Mouse (Mus musculus) retina, embryonic 14.5 days (tissue): Measurements from ENCODE around the gene Kif6.

Experiments used
- DNase-seq: peaks from one replicate; pipeline ENCODE4 v3.0.0-alpha.2; 2015; ENCODE audit warnings: low spot score

Kif6 gene

GRCm38 (mm10) chr17:49614577-49615235 is at the start of gene Kif6:
TSS of gene Kif6 (plus strand) at chr17:49615136.
- DNase-seq, result peak; percentile 90

- DNase-seq, result no peak
Measured at GRCm38 (mm10) chr17:49568717-49569116, 46.2 kb upstream of the Kif6 start.

DNA sequence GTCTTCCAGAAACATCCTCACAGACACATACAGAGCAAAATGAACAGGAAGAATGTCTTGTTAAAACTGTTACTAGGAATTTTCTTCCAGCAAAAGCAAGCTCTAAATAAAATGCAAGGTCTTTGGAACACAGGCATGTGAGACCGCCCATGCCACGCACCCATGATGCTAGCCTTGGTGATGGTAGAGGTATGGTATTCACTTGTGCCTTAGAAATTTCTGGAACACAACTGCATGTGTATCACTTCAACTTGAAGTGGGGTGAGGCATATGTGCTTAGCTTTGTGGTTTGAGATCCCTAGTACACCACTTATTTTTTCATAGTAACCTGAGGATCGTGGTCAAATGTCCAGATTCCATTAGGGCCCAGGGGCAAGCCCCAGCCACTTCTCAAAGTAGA is 37.6 kb upstream of the Kif6 start:
- no peak for DNase-seq

DNA sequence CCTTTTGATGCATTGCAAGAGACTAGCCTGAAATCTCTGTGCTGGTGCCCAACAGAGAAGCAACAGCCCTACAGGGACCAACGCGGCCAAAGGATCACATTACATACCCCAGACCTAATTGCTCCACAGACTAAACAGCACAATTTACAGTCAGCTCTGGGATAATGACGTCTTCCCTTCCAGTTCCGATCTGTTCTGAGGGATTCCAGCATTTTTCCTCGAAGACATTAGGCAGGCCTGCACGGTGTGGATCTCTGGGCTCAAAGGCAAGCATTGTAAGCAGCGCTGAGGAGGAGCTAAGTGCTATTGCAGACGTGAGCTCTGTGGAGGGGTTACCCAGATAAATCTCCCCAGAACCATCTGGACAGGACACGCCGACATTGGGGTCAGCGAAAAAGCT is 32.5 kb upstream of the Kif6 start:
- DNase-seq, result no peak

DNA sequence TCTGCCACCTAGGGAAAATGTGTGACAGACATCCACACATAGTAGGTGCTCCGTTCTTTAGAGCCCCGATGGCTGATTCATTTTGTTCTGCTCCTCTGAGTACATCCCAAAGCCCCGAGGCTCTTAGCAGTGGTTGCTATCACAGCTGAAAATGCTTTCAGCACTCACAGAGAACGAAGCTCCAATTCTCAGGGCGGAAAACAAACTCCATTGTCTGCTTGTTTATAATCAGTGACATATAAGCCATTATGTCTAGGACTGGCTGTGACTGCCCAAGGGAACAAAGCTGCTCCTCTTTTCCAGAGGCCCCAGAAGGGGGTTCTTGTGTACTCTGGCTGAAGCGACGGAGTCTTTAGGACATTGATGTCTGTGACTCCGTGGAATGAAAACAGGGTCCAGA is 24.9 kb upstream of the Kif6 start:
- peak; percentile 49 for DNase-seq

DNA sequence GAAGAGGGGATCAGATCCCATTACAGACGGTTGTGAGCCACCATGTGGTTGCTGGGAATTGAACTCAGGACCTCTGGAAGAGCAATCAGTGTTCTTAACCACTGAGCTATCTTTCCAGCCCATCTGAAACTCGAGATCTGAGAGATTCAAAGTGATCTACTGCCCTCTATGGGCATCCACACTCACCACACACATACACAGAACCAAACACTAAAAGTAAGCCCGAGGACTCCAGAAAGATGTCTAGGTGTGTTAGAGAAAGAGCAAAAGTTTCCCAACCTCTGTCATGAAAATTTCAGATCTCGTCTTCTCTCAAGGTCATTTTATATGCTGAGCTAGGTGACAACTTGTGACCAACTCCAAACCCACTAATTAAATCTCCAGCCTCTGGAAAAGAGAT is 9.5 kb upstream of the Kif6 start:
- no peak for DNase-seq

DNA sequence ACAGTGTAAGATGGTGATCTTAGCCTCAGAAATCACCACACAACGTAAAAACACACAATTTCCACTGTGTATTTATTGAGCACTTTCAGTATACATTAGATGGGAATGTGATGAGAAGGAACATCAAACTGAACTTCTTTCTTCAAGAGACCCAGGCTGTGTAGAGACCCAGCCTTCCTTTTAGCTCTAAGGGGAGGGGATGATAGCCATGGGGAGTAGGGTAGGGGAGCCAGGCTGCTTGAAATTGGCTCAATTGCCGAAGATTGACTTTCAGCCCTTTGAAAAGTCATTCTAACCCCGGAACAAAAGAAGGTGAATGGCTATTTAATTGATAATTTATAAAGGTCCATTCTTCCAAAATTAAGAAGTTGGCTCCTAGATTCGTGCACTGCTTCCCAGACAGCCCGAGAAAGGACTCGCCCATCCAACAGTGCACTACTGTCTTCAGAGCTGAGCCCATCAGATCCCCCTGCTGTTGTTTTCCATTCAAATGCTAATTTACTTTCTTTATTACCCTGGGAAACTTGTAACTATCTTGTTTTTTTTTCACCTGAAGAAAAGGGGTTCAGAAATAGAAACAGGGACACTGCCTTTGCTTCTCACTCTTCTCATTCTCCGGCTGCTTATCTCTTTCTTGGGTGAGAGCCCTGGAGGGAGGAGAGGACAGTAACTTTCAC is 7.4 kb upstream of the Kif6 start:
- no peak for DNase-seq

GRCm38 (mm10) chr17:49610296-49610695 is 4.6 kb upstream of the Kif6 start:
- DNase-seq, result no peak

DNA sequence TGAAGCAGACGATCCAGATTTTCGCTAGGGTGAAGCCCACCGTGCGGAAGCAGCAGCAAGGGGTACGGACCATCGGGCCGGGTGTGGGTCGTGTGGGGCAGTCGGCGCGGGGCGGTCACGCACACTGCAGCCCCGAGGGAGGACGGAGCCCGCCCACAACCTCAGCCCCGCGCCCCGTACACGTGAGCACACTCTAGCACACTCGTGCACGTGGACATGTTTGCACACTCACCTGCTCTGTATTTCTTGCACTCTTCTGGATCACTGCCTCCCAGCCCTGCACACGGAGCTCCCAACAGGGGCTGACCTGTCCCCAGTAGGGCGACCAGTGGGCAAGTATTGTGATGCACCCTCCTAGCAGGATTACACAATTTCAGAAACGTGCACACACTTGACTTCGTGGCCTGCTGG is 310 bp downstream of the Kif6 start:
- DNase-seq, result no peak

- DNase-seq, result no peak
Measured at GRCm38 (mm10) chr17:49624572-49624971, 9.6 kb downstream of the Kif6 start.

DNA sequence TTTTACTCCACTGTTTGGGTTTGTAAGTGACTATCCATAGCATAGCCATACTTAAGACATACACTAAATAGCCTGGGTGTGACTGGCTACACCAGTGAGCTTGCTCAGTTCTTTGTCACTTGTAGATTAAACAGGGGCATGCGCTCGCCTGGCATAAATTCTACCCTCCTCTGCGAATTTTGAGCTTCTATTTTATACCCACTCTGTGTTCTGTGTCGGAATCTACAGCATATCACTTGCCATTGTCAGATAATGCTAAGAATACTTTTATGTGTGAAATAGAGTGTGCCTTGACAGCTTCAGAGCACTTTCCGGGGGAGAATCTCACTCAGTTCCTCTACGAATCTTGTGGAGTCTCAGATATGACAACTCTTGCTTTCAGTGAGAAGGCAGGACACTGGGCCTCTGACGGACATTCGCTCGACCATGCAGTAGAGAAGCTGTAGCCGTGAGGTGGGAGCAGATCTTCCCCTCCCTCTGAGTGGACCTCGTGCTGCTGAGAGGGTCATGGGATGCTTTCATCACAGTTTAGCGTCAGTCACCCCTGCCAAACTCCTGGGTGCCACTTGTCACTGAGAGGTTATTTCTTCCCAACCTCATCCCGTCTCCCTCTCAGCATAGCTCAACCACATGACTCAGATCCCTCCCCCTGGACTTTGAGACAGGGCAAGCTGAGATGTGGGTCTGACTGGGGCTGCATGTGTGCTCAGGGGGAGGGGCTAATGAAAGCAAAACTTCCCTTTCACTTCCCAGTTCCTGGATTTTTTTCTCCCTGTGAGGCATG is 12.3 kb downstream of the Kif6 start:
- no peak for DNase-seq

DNA sequence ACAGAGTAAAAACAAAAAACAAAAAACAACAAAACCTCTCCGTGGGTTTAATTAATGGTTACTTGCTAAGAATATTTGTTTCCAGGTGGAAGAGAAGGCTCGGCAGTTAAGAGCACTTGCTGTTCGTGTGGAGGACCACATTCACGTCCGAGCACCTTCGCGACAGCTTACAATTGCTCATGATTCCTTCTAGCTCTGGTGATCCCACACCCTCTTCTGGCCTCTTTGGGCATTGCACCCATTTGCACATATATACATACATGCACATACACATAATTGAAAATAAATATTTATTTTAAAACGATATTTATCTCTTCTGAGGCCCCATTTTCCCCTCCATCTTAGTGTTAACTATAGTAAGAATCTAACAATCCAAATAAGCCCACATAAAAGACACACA is 13.9 kb downstream of the Kif6 start:
- no peak for DNase-seq

DNA sequence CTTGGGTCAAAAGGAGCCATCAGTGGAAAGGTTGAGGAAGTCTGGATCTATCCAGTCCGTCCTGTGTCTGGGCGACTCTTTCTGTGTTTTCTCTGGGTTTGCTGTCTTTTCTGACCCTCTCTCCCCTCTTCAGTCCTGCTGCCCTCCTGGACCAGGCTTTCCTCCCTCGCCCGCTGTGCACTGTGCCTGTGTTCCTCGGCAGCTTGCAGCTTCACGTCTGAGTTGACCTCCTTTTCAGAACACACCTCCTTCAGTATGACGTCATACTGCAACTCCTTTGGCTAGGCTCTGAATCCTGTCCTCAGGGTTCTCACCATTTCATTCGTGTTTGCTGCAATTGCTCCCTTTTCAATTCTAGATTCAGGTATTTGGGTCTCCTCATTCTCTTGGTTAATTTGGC is 18.1 kb downstream of the Kif6 start:
- DNase-seq, result peak; percentile 58

DNA sequence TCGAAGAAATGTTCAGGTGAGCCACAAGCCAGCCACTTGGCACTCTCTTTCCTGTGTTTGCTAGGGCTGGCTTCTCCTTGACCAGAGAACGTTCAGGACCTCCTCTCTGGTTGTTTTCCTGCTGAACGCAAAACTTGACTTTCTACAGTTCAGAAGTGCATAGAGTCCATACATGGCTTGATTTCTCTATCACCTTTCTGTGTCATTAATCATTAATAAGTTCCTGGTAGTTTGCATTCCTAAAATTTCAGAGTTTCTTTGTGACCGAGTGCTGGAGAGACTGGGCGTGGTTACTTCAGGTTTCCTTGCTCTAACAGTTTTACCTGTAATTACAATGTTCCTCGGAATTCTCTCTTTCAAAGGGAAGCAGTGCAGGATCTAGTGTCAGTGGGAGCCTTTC is 27.0 kb downstream of the Kif6 start:
- no peak for DNase-seq

DNA sequence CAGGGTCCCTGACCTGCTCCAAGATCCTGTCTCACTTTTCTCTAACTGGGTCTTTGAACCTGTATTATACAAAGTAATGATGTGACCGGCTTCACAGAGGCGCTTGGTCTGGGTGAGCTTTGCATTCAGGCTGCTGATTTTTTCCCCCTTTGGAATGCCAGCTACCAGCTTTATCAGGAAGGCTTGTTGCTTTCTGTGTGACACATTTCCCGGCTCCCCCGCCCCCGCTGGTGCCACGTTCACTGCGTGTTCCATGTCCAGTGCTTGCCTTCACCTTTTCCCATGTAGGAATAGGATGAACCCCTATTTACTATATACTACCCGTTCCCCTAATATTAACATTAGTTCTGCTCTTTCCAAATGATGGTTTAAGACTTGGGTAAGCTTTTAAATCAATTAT is 27.4 kb downstream of the Kif6 start:
- no peak for DNase-seq

- DNase-seq, result peak; percentile 6
Measured at GRCm38 (mm10) chr17:49642889-49643490, 28.1 kb downstream of the Kif6 start.

DNA sequence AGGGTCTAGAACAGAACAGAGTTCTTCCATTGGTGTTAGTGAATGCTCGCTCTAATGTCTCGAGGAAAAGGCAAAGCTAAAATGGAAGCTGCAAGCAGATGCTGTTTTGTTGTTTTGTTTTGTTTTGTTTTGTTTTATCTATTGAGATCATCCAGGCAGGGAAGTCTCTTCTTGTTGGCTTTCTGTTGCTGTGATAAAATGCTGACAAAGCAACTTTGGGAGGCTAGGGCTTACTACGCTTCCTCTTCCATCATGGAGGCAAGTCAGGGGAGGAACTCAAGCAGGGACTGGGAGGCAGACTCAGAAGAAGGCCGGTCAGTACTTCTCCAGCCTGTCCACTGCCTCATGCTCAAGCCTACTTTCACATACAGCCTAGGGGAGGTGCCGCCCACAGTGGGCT is 31.3 kb downstream of the Kif6 start:
- no peak for DNase-seq

- no peak for DNase-seq
Measured at GRCm38 (mm10) chr17:49648970-49649369, 34.0 kb downstream of the Kif6 start.

DNA sequence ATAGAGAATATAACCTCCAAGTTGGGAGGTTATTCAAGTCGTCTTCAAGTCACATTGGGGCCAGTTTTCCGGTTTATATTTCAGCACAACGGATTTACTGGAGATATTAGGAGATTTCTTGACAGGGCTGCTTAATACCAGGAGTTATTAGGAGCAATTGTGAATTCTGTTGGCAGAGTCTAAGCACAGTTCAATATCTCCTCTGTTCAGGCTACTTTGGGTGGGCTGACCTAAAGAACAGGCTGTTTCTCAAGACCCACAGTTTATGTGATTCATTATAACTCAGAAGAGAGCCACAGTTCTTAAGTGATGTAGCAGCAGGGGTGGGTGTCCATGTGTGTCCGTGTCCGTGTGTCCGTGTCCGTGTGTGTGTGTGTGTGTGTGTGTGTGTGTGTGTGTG is 34.5 kb downstream of the Kif6 start:
- no peak for DNase-seq

DNA sequence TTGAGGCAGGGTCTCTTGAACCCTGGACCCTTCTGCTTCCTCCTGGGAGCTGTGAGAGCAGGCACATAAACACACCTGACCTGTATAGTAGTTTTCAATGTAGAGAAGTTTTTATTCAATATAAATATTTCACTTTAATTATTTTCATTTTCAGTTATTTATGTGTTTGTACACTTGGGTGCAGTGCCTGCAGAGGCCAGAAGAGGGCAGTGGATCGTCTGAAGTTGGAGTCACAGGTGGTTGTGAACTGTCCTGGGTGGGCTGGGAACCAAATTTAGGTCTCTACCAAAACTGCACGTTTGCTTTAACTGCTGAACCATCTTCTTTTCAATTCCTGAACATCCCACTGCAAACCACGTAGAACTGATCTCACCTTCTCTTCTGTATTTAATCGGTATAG is 35.4 kb downstream of the Kif6 start:
- DNase-seq, result no peak

- DNase-seq, result no peak
Measured at GRCm38 (mm10) chr17:49652357-49652756, 37.4 kb downstream of the Kif6 start.

- no peak for DNase-seq
Measured at GRCm38 (mm10) chr17:49652800-49653199, 37.9 kb downstream of the Kif6 start.

DNA sequence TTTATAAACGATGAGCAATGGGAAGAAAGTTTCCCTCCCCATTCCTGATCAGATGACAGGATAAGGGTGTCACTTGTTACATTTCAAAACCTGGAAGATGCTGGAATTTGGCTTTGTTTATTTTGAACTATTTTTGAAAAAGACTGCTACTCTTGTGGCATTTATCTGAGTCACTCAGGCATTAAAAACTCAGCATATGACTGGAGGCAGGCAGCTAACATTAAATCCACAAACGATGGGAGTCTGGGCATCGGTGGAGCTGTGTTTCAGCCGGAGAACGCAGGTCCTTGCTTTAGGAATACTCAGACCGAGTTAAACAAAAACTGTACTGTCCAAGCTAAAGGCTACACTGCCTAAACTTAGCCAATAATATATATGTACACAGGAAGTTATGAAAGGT is 46.7 kb downstream of the Kif6 start:
- DNase-seq, result no peak
